Mouse (Mus musculus): Measurements from ENCODE around the gene Idh3b. TPM values are rescaled to one million over a fixed set of nuclear protein-coding genes. Genes with fewer than 3 reads are reported as not detected.
A peak's percentile ranks its signal among the peaks of the same experiment; 100 is the strongest.

Idh3b gene
- polyA plus RNA-seq, 1 experiment, result 9.7 TPM

GRCm38 (mm10) chr2:130274862-130275261, 9.5 kb downstream of the Idh3b start:
- peaks cover 48% of the 10 kb centered on the region for H3K36me3 ChIP-seq (ENCODE audit: control insufficient read depth)
- H3K27me3 ChIP-seq (ENCODE audit: control insufficient read depth), result no peaks in the 10 kb centered on the region
- H3K4me1 ChIP-seq (ENCODE audit: control insufficient read depth), result peaks cover 50% of the 10 kb centered on the region
- H3K9me3 ChIP-seq (ENCODE audit: control insufficient read depth, low read length), result no peaks in the 10 kb centered on the region
- TF ChIP-seq TAL1 (IDR thresholded peaks at IDR 0.05; ENCODE audit: low read length), result no peak
- TF ChIP-seq GATA1 (IDR thresholded peaks at IDR 0.05; ENCODE audit: low read length), result no peak
- peak overlapping the region; percentile 82 for H3K4me3 ChIP-seq (replicated peaks)

- Histone ChIP-seq H3K4me3 (replicated peaks) (peak within 1 kb of the TSS; percentile 82), H3K4me1 (ENCODE audit: control insufficient read depth) (peaks cover 45% of the 10 kb centered on the region), H3K27me3 (ENCODE audit: control insufficient read depth) (no peaks in the 10 kb centered on the region), H3K36me3 (ENCODE audit: control insufficient read depth) (peaks cover 42% of the 10 kb centered on the region), H3K9me3 (ENCODE audit: control insufficient read depth, low read length) (no peaks in the 10 kb centered on the region)
- no peak for TF ChIP-seq GATA1 (IDR thresholded peaks at IDR 0.05; ENCODE audit: low read length)
- TF ChIP-seq TAL1 (IDR thresholded peaks at IDR 0.05; ENCODE audit: low read length), result no peak
Observed at GRCm38 (mm10) chr2:130274149-130274861, 10.0 kb downstream of the Idh3b start, which contains the start of gene Nop56. Gene Nop56, plus strand, starts transcription at chr2:130274430.

GRCm38 (mm10) chr2:130273732-130274131, 10.6 kb downstream of the Idh3b start:
- TF ChIP-seq GATA1 (IDR thresholded peaks at IDR 0.05; ENCODE audit: low read length) (no peak), TAL1 (IDR thresholded peaks at IDR 0.05; ENCODE audit: low read length) (no peak)
- Histone ChIP-seq H3K4me3 (replicated peaks) (peak overlapping the region; percentile 82), H3K27me3 (ENCODE audit: control insufficient read depth) (no peaks in the 10 kb centered on the region), H3K4me1 (ENCODE audit: control insufficient read depth) (peaks cover 46% of the 10 kb centered on the region), H3K36me3 (ENCODE audit: control insufficient read depth) (peaks cover 39% of the 10 kb centered on the region), H3K9me3 (ENCODE audit: control insufficient read depth, low read length) (no peaks in the 10 kb centered on the region)

GRCm38 (mm10) chr2:130268074-130268473, 16.3 kb downstream of the Idh3b start:
- peaks cover 63% of the 10 kb centered on the region for H3K4me1 ChIP-seq (ENCODE audit: control insufficient read depth)
- no peaks in the 10 kb centered on the region for H3K9me3 ChIP-seq (ENCODE audit: control insufficient read depth, low read length)
- no peaks in the 10 kb centered on the region for H3K36me3 ChIP-seq (ENCODE audit: control insufficient read depth)
- no peak overlapping the region for H3K4me3 ChIP-seq (replicated peaks)
- H3K27me3 ChIP-seq (ENCODE audit: control insufficient read depth), result no peaks in the 10 kb centered on the region
- TF ChIP-seq GATA1 (IDR thresholded peaks at IDR 0.05; ENCODE audit: low read length), result no peak
- TF ChIP-seq TAL1 (IDR thresholded peaks at IDR 0.05; ENCODE audit: low read length), result no peak

- peak; percentile 23; the same call in 1 of the 3 replicates for TF ChIP-seq TAL1 (IDR thresholded peaks at IDR 0.05; ENCODE audit: low read length)
- no peak; the same call in 1 of the 2 replicates for TF ChIP-seq GATA1 (IDR thresholded peaks at IDR 0.05; ENCODE audit: low read length)
- peaks cover 82% of the 10 kb centered on the region for H3K4me1 ChIP-seq (ENCODE audit: control insufficient read depth)
- H3K36me3 ChIP-seq (ENCODE audit: control insufficient read depth), result peaks cover 2% of the 10 kb centered on the region; the same call in 1 of the 2 replicates
Observed at GRCm38 (mm10) chr2:130265520-130265919, 18.8 kb downstream of the Idh3b start.

GRCm38 (mm10) chr2:130262398-130262797, 21.9 kb downstream of the Idh3b start:
- peak; percentile 66 for TF ChIP-seq TAL1 (IDR thresholded peaks at IDR 0.05; ENCODE audit: low read length)
- peak; percentile 91 for TF ChIP-seq GATA1 (IDR thresholded peaks at IDR 0.05; ENCODE audit: low read length)
- H3K9me3 ChIP-seq (ENCODE audit: control insufficient read depth, low read length), result no peaks in the 10 kb centered on the region
- peak overlapping the region; percentile 36 for H3K4me3 ChIP-seq (replicated peaks)
- no peaks in the 10 kb centered on the region for H3K27me3 ChIP-seq (ENCODE audit: control insufficient read depth)
- H3K36me3 ChIP-seq (ENCODE audit: control insufficient read depth), result peaks cover 10% of the 10 kb centered on the region
- H3K4me1 ChIP-seq (ENCODE audit: control insufficient read depth), result peaks cover 75% of the 10 kb centered on the region

More at GRCm38 (mm10) chr2:130265520-130265919, 18.8 kb downstream of the Idh3b start:
- Histone ChIP-seq H3K9me3 (ENCODE audit: control insufficient read depth, low read length) (no peaks in the 10 kb centered on the region), H3K4me3 (replicated peaks) (peak overlapping the region; percentile 61), H3K27me3 (ENCODE audit: control insufficient read depth) (no peaks in the 10 kb centered on the region)

- TF ChIP-seq GATA1 (IDR thresholded peaks at IDR 0.05; ENCODE audit: low read length) (no peak), TAL1 (IDR thresholded peaks at IDR 0.05; ENCODE audit: low read length) (no peak)
- Histone ChIP-seq H3K36me3 (ENCODE audit: control insufficient read depth) (peaks cover 11% of the 10 kb centered on the region), H3K9me3 (ENCODE audit: control insufficient read depth, low read length) (no peaks in the 10 kb centered on the region), H3K4me1 (ENCODE audit: control insufficient read depth) (peaks cover 74% of the 10 kb centered on the region), H3K27me3 (ENCODE audit: control insufficient read depth) (no peaks in the 10 kb centered on the region), H3K4me3 (replicated peaks) (peak overlapping the region; percentile 36)
Observed at GRCm38 (mm10) chr2:130261914-130262313, 22.4 kb downstream of the Idh3b start.

- peak overlapping the region; percentile 25 for H3K4me3 ChIP-seq (replicated peaks)
- TF ChIP-seq TAL1 (IDR thresholded peaks at IDR 0.05; ENCODE audit: low read length), result no peak
- no peak for TF ChIP-seq GATA1 (IDR thresholded peaks at IDR 0.05; ENCODE audit: low read length)
- H3K36me3 ChIP-seq (ENCODE audit: control insufficient read depth), result peaks cover 16% of the 10 kb centered on the region
- H3K9me3 ChIP-seq (ENCODE audit: control insufficient read depth, low read length), result no peaks in the 10 kb centered on the region
- no peaks in the 10 kb centered on the region for H3K27me3 ChIP-seq (ENCODE audit: control insufficient read depth)
- peaks cover 68% of the 10 kb centered on the region for H3K4me1 ChIP-seq (ENCODE audit: control insufficient read depth)
Observed at GRCm38 (mm10) chr2:130260822-130261221, 23.5 kb downstream of the Idh3b start.

- Histone ChIP-seq H3K4me3 (replicated peaks) (no peak overlapping the region), H3K9me3 (ENCODE audit: control insufficient read depth, low read length) (no peaks in the 10 kb centered on the region), H3K36me3 (ENCODE audit: control insufficient read depth) (peaks cover 16% of the 10 kb centered on the region), H3K4me1 (ENCODE audit: control insufficient read depth) (peaks cover 27% of the 10 kb centered on the region), H3K27me3 (ENCODE audit: control insufficient read depth) (no peaks in the 10 kb centered on the region)
- no peak for TF ChIP-seq GATA1 (IDR thresholded peaks at IDR 0.05; ENCODE audit: low read length)
- TF ChIP-seq TAL1 (IDR thresholded peaks at IDR 0.05; ENCODE audit: low read length), result no peak
Observed at GRCm38 (mm10) chr2:130256762-130257161, 27.6 kb downstream of the Idh3b start.

All from erythroblast, embryonic 14.5 days (primary cell).